Mouse (Mus musculus): ENCODE data around the gene Ap1g1.
"Not testable (repeated sequence)": the region's sequence is repeated elsewhere in the genome, so short reads cannot be mapped to it uniquely, and the experiment has no call there.

The Ap1g1 gene

GRCm38 (mm10) chr8:109778280-109778977 is at the start of gene Ap1g1:
Ap1g1 (plus strand) TSS chr8:109778554.
- in situ Hi-C loops (cut with MboI; ENCODE audit: low pct_unique_long_range_greater_than_20kb in 1 of 2, low sequenced_read_pairs in 2 of 2, unreplicated experiment in 1 of 2) = no loop called here

GRCm38 (mm10) chr8:109731012-109731411 is 47.3 kb upstream of the Ap1g1 start:
- in situ Hi-C loops (cut with MboI; ENCODE audit: low pct_unique_long_range_greater_than_20kb in 1 of 2, low sequenced_read_pairs in 2 of 2, unreplicated experiment in 1 of 2) = no loop called here

GRCm38 (mm10) chr8:109734018-109734417 is 44.3 kb upstream of the Ap1g1 start:
- in situ Hi-C loops (cut with MboI; ENCODE audit: low pct_unique_long_range_greater_than_20kb in 1 of 2, low sequenced_read_pairs in 2 of 2, unreplicated experiment in 1 of 2) = no loop called here

- in situ Hi-C loops (cut with MboI; ENCODE audit: low pct_unique_long_range_greater_than_20kb in 1 of 2, low sequenced_read_pairs in 2 of 2, unreplicated experiment in 1 of 2) = no loop called here
These were observed 41.5 kb upstream of the Ap1g1 start for GRCm38 (mm10) chr8:109736819-109737218.

- in situ Hi-C loops (cut with MboI; ENCODE audit: low pct_unique_long_range_greater_than_20kb in 1 of 2, low sequenced_read_pairs in 2 of 2, unreplicated experiment in 1 of 2) = no loop called here
These were observed 40.9 kb upstream of the Ap1g1 start, which contains the start of gene Atxn1l for GRCm38 (mm10) chr8:109737237-109738048. Atxn1l (minus strand) TSS chr8:109737739.

- in situ Hi-C loops (cut with MboI; ENCODE audit: low pct_unique_long_range_greater_than_20kb in 1 of 2, low sequenced_read_pairs in 2 of 2, unreplicated experiment in 1 of 2) = no loop called here
These were observed 40.3 kb upstream of the Ap1g1 start for GRCm38 (mm10) chr8:109738049-109738380.

GRCm38 (mm10) chr8:109747468-109748199 is 30.7 kb upstream of the Ap1g1 start:
- in situ Hi-C loops (cut with MboI; ENCODE audit: low pct_unique_long_range_greater_than_20kb in 1 of 2, low sequenced_read_pairs in 2 of 2, unreplicated experiment in 1 of 2) = no loop called here

GRCm38 (mm10) chr8:109750274-109750673 is 28.1 kb upstream of the Ap1g1 start:
- in situ Hi-C loops (cut with MboI; ENCODE audit: low pct_unique_long_range_greater_than_20kb in 1 of 2, low sequenced_read_pairs in 2 of 2, unreplicated experiment in 1 of 2) = no loop called here

- in situ Hi-C loops (cut with MboI; ENCODE audit: low pct_unique_long_range_greater_than_20kb in 1 of 2, low sequenced_read_pairs in 2 of 2, unreplicated experiment in 1 of 2) = no loop called here
These were observed 27.7 kb upstream of the Ap1g1 start for GRCm38 (mm10) chr8:109750699-109751098.

GRCm38 (mm10) chr8:109751731-109752485 is 26.4 kb upstream of the Ap1g1 start:
- in situ Hi-C loops (cut with MboI; ENCODE audit: low pct_unique_long_range_greater_than_20kb in 1 of 2, low sequenced_read_pairs in 2 of 2, unreplicated experiment in 1 of 2) = no loop called here

- in situ Hi-C loops (cut with MboI; ENCODE audit: low pct_unique_long_range_greater_than_20kb in 1 of 2, low sequenced_read_pairs in 2 of 2, unreplicated experiment in 1 of 2) = no loop called here
These were observed 23.7 kb upstream of the Ap1g1 start for GRCm38 (mm10) chr8:109754696-109755095.

GRCm38 (mm10) chr8:109755554-109755953 is 22.8 kb upstream of the Ap1g1 start:
- in situ Hi-C loops (cut with MboI; ENCODE audit: low pct_unique_long_range_greater_than_20kb in 1 of 2, low sequenced_read_pairs in 2 of 2, unreplicated experiment in 1 of 2) = not testable (repeated sequence)

- in situ Hi-C loops (cut with MboI; ENCODE audit: low pct_unique_long_range_greater_than_20kb in 1 of 2, low sequenced_read_pairs in 2 of 2, unreplicated experiment in 1 of 2) = no loop called here
These were observed 21.5 kb upstream of the Ap1g1 start for GRCm38 (mm10) chr8:109756849-109757248.

GRCm38 (mm10) chr8:109759426-109759825 is 18.9 kb upstream of the Ap1g1 start:
- in situ Hi-C loops (cut with MboI; ENCODE audit: low pct_unique_long_range_greater_than_20kb in 1 of 2, low sequenced_read_pairs in 2 of 2, unreplicated experiment in 1 of 2) = no loop called here

- in situ Hi-C loops (cut with MboI; ENCODE audit: low pct_unique_long_range_greater_than_20kb in 1 of 2, low sequenced_read_pairs in 2 of 2, unreplicated experiment in 1 of 2) = no loop called here
These were observed 18.1 kb upstream of the Ap1g1 start for GRCm38 (mm10) chr8:109760221-109760620.

- in situ Hi-C loops (cut with MboI; ENCODE audit: low pct_unique_long_range_greater_than_20kb in 1 of 2, low sequenced_read_pairs in 2 of 2, unreplicated experiment in 1 of 2) = no loop called here
These were observed 14.3 kb upstream of the Ap1g1 start for GRCm38 (mm10) chr8:109764031-109764430.

- in situ Hi-C loops (cut with MboI; ENCODE audit: low pct_unique_long_range_greater_than_20kb in 1 of 2, low sequenced_read_pairs in 2 of 2, unreplicated experiment in 1 of 2) = no loop called here
These were observed 12.3 kb upstream of the Ap1g1 start for GRCm38 (mm10) chr8:109766081-109766480.

GRCm38 (mm10) chr8:109773154-109773553 is 5.2 kb upstream of the Ap1g1 start:
- in situ Hi-C loops (cut with MboI; ENCODE audit: low pct_unique_long_range_greater_than_20kb in 1 of 2, low sequenced_read_pairs in 2 of 2, unreplicated experiment in 1 of 2) = no loop called here

- in situ Hi-C loops (cut with MboI; ENCODE audit: low pct_unique_long_range_greater_than_20kb in 1 of 2, low sequenced_read_pairs in 2 of 2, unreplicated experiment in 1 of 2) = no loop called here
These were observed 503 bp upstream of the Ap1g1 start for GRCm38 (mm10) chr8:109777851-109778250.
